Mouse (Mus musculus): ENCODE results near the gene Aoah.

GRCm38 (mm10) chr13:20981234-20982230 lies 187.6 kb downstream of the Aoah start:
- TF ChIP-seq CTCF (conservative IDR thresholded peaks at IDR 0.05; ENCODE audit: low read length) (no peak), NANOG (IDR thresholded peaks at IDR 0.05; ENCODE audit: borderline replicate concordance, low read length) (no peak), POU5F1 (IDR thresholded peaks at IDR 0.05; ENCODE audit: borderline replicate concordance, low read length) (no peak)

Data from E14TG2a.4 (cell line).